Mouse (Mus musculus) gastrocnemius, postnatal 14 days (tissue): ENCODE measurements at regions not wholly inside any gene's neighbourhood (a gene's known extent, or its start where the extent isn't known, plus 50 kb on each side); places are given as distances from the start of the nearest gene placed in this dataset.
"Not testable (repeated sequence)": the region's sequence is repeated elsewhere in the genome, so short reads cannot be mapped to it uniquely, and the experiment has no call there.

Experiments used
- DNase-seq: peaks from one replicate; pipeline ENCODE4 v3.0.0; 2021; ENCODE audit warnings: mixed read lengths
- intact Hi-C: fragments of 180-260 bp; cut with DNase I; formaldehyde crosslinking; loops from one replicate; pipeline ENCODE4 v1.15.1; 2025; ENCODE audit warnings: low total_unique reads

- no peak for DNase-seq
- intact Hi-C loops = no loop called here
These were observed 469.2 kb downstream of the Epha7 start for GRCm38 (mm10) chr4:29282169-29282568.

- intact Hi-C loops = no loop called here
- DNase-seq = peak; percentile 5
These were observed 488.4 kb downstream of the Epha7 start for GRCm38 (mm10) chr4:29301348-29301747.

GRCm38 (mm10) chr4:29303951-29304350 is 491.0 kb downstream of the Epha7 start:
- intact Hi-C loops = no loop called here
- DNase-seq = no peak

GRCm38 (mm10) chr4:29307245-29307644 is 494.3 kb downstream of the Epha7 start:
- DNase-seq = no peak
- intact Hi-C loops = no loop called here

GRCm38 (mm10) chr4:29323921-29324320 is 511.0 kb downstream of the Epha7 start:
- DNase-seq = no peak
- intact Hi-C loops = no loop called here

GRCm38 (mm10) chr4:29329145-29329544 is 516.2 kb downstream of the Epha7 start:
- intact Hi-C loops = no loop called here
- no peak for DNase-seq

- intact Hi-C loops = no loop called here
- DNase-seq = no peak
These were observed 518.8 kb downstream of the Epha7 start for GRCm38 (mm10) chr4:29331747-29332146.

- DNase-seq = no peak
- intact Hi-C loops = no loop called here
These were observed 524.3 kb downstream of the Epha7 start for GRCm38 (mm10) chr4:29337245-29337644.

GRCm38 (mm10) chr4:29362191-29362590 is 549.3 kb downstream of the Epha7 start:
- intact Hi-C loops = no loop called here
- DNase-seq = no peak

- DNase-seq = no peak
- intact Hi-C loops = no loop called here
These were observed 576.4 kb downstream of the Epha7 start for GRCm38 (mm10) chr4:29389282-29389681.

- intact Hi-C loops = no loop called here
- DNase-seq = no peak
These were observed 577.4 kb downstream of the Epha7 start for GRCm38 (mm10) chr4:29390333-29390732.

GRCm38 (mm10) chr4:29402143-29402542 is 589.2 kb downstream of the Epha7 start:
- DNase-seq = no peak
- intact Hi-C loops = no loop called here

GRCm38 (mm10) chr4:29414616-29415015 is 601.7 kb downstream of the Epha7 start:
- no peak for DNase-seq
- intact Hi-C loops = no loop called here

GRCm38 (mm10) chr4:29420198-29420792 is 607.4 kb downstream of the Epha7 start:
- DNase-seq = no peak
- intact Hi-C loops = no loop called here

- intact Hi-C loops, DNase-seq: not testable (repeated sequence)
These were observed 618.6 kb downstream of the Epha7 start for GRCm38 (mm10) chr4:29431493-29431892.

- intact Hi-C loops = no loop called here
- DNase-seq = no peak
These were observed 650.4 kb downstream of the Epha7 start for GRCm38 (mm10) chr4:29463329-29463728.

GRCm38 (mm10) chr4:29466315-29466714 is 653.4 kb downstream of the Epha7 start:
- intact Hi-C loops = no loop called here
- no peak for DNase-seq

GRCm38 (mm10) chr4:29480384-29481092 is 667.6 kb downstream of the Epha7 start:
- intact Hi-C loops = no loop called here
- DNase-seq = no peak

- no peak for DNase-seq
- intact Hi-C loops = no loop called here
These were observed 668.3 kb downstream of the Epha7 start for GRCm38 (mm10) chr4:29481093-29481715.

- intact Hi-C loops = no loop called here
- DNase-seq = no peak
These were observed 669.5 kb downstream of the Epha7 start for GRCm38 (mm10) chr4:29482407-29482806.

GRCm38 (mm10) chr4:29500844-29501243 is 687.9 kb downstream of the Epha7 start:
- intact Hi-C loops = no loop called here
- DNase-seq = no peak
